Mouse (Mus musculus): ENCODE measurements around the gene Bcl6b. TPM values are rescaled to one million over a fixed set of nuclear protein-coding genes. Genes with fewer than 3 reads are reported as not detected.

Gene Bcl6b
- polyA plus RNA-seq, 1 experiment from 2014 or later, result not detected

GRCm38 (mm10) chr11:70212896-70213295, 16.7 kb downstream of the Bcl6b start:
- H3K4me3 ChIP-seq (ENCODE audit: inconsistent target), result no peak overlapping the region
- 10% methylated on average over 9 of the region's 9 CpGs for WGBS (ENCODE audit: missing documents)
- H3K36me3 ChIP-seq (ENCODE audit: inconsistent target), result 0 out of 2 replicates have a peak, but pooled peaks cover 9% of the 10 kb centered on the region
- H3K27ac ChIP-seq, result no peak overlapping the region
- no peaks in the 10 kb centered on the region for H3K79me2 ChIP-seq (ENCODE audit: inconsistent target)

GRCm38 (mm10) chr11:70212423-70212822, 17.2 kb downstream of the Bcl6b start, which contains the start of gene Slc16a11:
Gene Slc16a11, plus strand, starts transcription at chr11:70212752.
- 0 out of 2 replicates have a peak, but pooled peaks cover 6% of the 10 kb centered on the region for H3K36me3 ChIP-seq (ENCODE audit: inconsistent target)
- WGBS (ENCODE audit: missing documents), result 82% methylated on average over 6 of the region's 6 CpGs
- no peak within 1 kb of the TSS for H3K4me3 ChIP-seq (ENCODE audit: inconsistent target)
- no peaks in the 10 kb centered on the region for H3K79me2 ChIP-seq (ENCODE audit: inconsistent target)
- no peak within 1 kb of the TSS for H3K27ac ChIP-seq

- Histone ChIP-seq H3K79me2 (ENCODE audit: inconsistent target) (no peaks in the 10 kb centered on the region), H3K27ac (no peak overlapping the region), H3K36me3 (ENCODE audit: inconsistent target) (0 out of 2 replicates have a peak, but pooled peaks cover 2% of the 10 kb centered on the region), H3K4me3 (ENCODE audit: inconsistent target) (no peak overlapping the region)
- WGBS (ENCODE audit: missing documents), result 90% methylated on average over 6 of the region's 6 CpGs
These were observed 17.6 kb downstream of the Bcl6b start for GRCm38 (mm10) chr11:70211972-70212371.

GRCm38 (mm10) chr11:70210681-70211080, 18.9 kb downstream of the Bcl6b start:
- H3K79me2 ChIP-seq (ENCODE audit: inconsistent target), result no peaks in the 10 kb centered on the region
- WGBS (ENCODE audit: missing documents), result 83% methylated on average over 2 of the region's 2 CpGs

GRCm38 (mm10) chr11:70208778-70209388, 20.7 kb downstream of the Bcl6b start:
- Histone ChIP-seq H3K79me2 (ENCODE audit: inconsistent target) (no peaks in the 10 kb centered on the region), H3K27ac (no peak overlapping the region), H3K36me3 (ENCODE audit: inconsistent target) (no peaks in the 10 kb centered on the region), H3K4me3 (ENCODE audit: inconsistent target) (no peak overlapping the region)
- 71% methylated on average over 5 of the region's 5 CpGs for WGBS (ENCODE audit: missing documents)

More at GRCm38 (mm10) chr11:70210681-70211080, 18.9 kb downstream of the Bcl6b start:
- Histone ChIP-seq H3K4me3 (ENCODE audit: inconsistent target) (no peak overlapping the region), H3K27ac (no peak overlapping the region), H3K36me3 (ENCODE audit: inconsistent target) (no peaks in the 10 kb centered on the region)

GRCm38 (mm10) chr11:70207283-70207682, 22.3 kb downstream of the Bcl6b start:
- no peaks in the 10 kb centered on the region for H3K79me2 ChIP-seq (ENCODE audit: inconsistent target)
- H3K4me3 ChIP-seq (ENCODE audit: inconsistent target), result no peak overlapping the region
- no peaks in the 10 kb centered on the region for H3K36me3 ChIP-seq (ENCODE audit: inconsistent target)
- 82% methylated on average over 6 of the region's 7 CpGs for WGBS (ENCODE audit: missing documents)
- H3K27ac ChIP-seq, result no peak overlapping the region

- 35% methylated on average over 2 of the region's 2 CpGs for WGBS (ENCODE audit: missing documents)
- Histone ChIP-seq H3K79me2 (ENCODE audit: inconsistent target) (no peaks in the 10 kb centered on the region), H3K4me3 (ENCODE audit: inconsistent target) (no peak overlapping the region), H3K36me3 (ENCODE audit: inconsistent target) (no peaks in the 10 kb centered on the region), H3K27ac (no peak overlapping the region)
These were observed 22.8 kb downstream of the Bcl6b start for GRCm38 (mm10) chr11:70206801-70207200.

GRCm38 (mm10) chr11:70201691-70202090, 27.9 kb downstream of the Bcl6b start:
- Histone ChIP-seq H3K4me3 (ENCODE audit: inconsistent target) (no peak overlapping the region), H3K79me2 (ENCODE audit: inconsistent target) (no peaks in the 10 kb centered on the region), H3K36me3 (ENCODE audit: inconsistent target) (no peaks in the 10 kb centered on the region), H3K27ac (no peak overlapping the region)
- 56% methylated on average over 5 of the region's 5 CpGs for WGBS (ENCODE audit: missing documents)

GRCm38 (mm10) chr11:70200036-70200608, 29.5 kb downstream of the Bcl6b start:
- 64% methylated on average over 5 of the region's 5 CpGs for WGBS (ENCODE audit: missing documents)
- Histone ChIP-seq H3K36me3 (ENCODE audit: inconsistent target) (no peaks in the 10 kb centered on the region), H3K4me3 (ENCODE audit: inconsistent target) (no peak overlapping the region), H3K79me2 (ENCODE audit: inconsistent target) (no peaks in the 10 kb centered on the region), H3K27ac (no peak overlapping the region)

- 94% methylated on average over 8 of the region's 8 CpGs for WGBS (ENCODE audit: missing documents)
- Histone ChIP-seq H3K36me3 (ENCODE audit: inconsistent target) (no peaks in the 10 kb centered on the region), H3K4me3 (ENCODE audit: inconsistent target) (no peak overlapping the region), H3K79me2 (ENCODE audit: inconsistent target) (no peaks in the 10 kb centered on the region), H3K27ac (no peak overlapping the region)
These were observed 30.5 kb downstream of the Bcl6b start for GRCm38 (mm10) chr11:70199107-70199506.

- no peaks in the 10 kb centered on the region for H3K79me2 ChIP-seq (ENCODE audit: inconsistent target)
- WGBS (ENCODE audit: missing documents), result 8% methylated on average over 3 of the region's 3 CpGs
- H3K36me3 ChIP-seq (ENCODE audit: inconsistent target), result no peaks in the 10 kb centered on the region
- no peak overlapping the region for H3K4me3 ChIP-seq (ENCODE audit: inconsistent target)
- peak overlapping the region; percentile 25 for H3K27ac ChIP-seq
These were observed 31.3 kb downstream of the Bcl6b start for GRCm38 (mm10) chr11:70198332-70198731.

GRCm38 (mm10) chr11:70193354-70194285, 36.0 kb downstream of the Bcl6b start:
- Histone ChIP-seq H3K36me3 (ENCODE audit: inconsistent target) (no peaks in the 10 kb centered on the region), H3K79me2 (ENCODE audit: inconsistent target) (no peaks in the 10 kb centered on the region), H3K27ac (no peak overlapping the region), H3K4me3 (ENCODE audit: inconsistent target) (no peak overlapping the region)
- 75% methylated on average over 11 of the region's 11 CpGs for WGBS (ENCODE audit: missing documents)

- Histone ChIP-seq H3K36me3 (ENCODE audit: inconsistent target) (no peaks in the 10 kb centered on the region), H3K27ac (no peak overlapping the region), H3K4me3 (ENCODE audit: inconsistent target) (no peak overlapping the region), H3K79me2 (ENCODE audit: inconsistent target) (no peaks in the 10 kb centered on the region)
- WGBS (ENCODE audit: missing documents), result 75% methylated on average over 4 of the region's 4 CpGs
These were observed 37.4 kb downstream of the Bcl6b start for GRCm38 (mm10) chr11:70192157-70192556.

- H3K79me2 ChIP-seq (ENCODE audit: inconsistent target), result no peaks in the 10 kb centered on the region
- peak overlapping the region; percentile 12; the same call in 1 of the 2 replicates for H3K27ac ChIP-seq
- H3K4me3 ChIP-seq (ENCODE audit: inconsistent target), result no peak overlapping the region
- H3K36me3 ChIP-seq (ENCODE audit: inconsistent target), result no peaks in the 10 kb centered on the region
- 82% methylated on average over 6 of the region's 6 CpGs for WGBS (ENCODE audit: missing documents)
These were observed 38.4 kb downstream of the Bcl6b start for GRCm38 (mm10) chr11:70191188-70191587.
